Mouse (Mus musculus) intestine, embryonic 14.5 days (tissue): Measurements from ENCODE around the gene Cmip. TPM values are rescaled to one million over a fixed set of nuclear protein-coding genes. Genes with fewer than 3 reads are reported as not detected.

ENCODE experiments used
- ATAC-seq: fragments of 200-750 bp; cut with Nextera tagmentation; replicated peaks from 2 replicates; pipeline ENCODE4 v1.8.0; 2017; ENCODE audit warnings: low read depth, moderate number of reproducible peaks, moderate TSS enrichment, moderate library complexity; ENCODE audit not compliant: low FRiP score, low TSS enrichment
- DNase-seq: peaks from one replicate; pipeline ENCODE4 v3.0.0-alpha.2; 2018; ENCODE audit warnings: low spot score
- H3K27ac ChIP-seq: fragments of 300-500 bp; sonication (generic); 2 replicates; pipeline ENCODE4 v1.5.1; 2014; ENCODE audit warnings: low read depth, mild to moderate bottlenecking, control low read depth
- H3K27me3 ChIP-seq: fragments of 300-500 bp; sonication (generic); replicated peaks from 2 replicates; pipeline ENCODE4 v1.6.1; 2014; ENCODE audit warnings: low read length, control low read depth; ENCODE audit not compliant: control insufficient read depth, insufficient read depth
- H3K36me3 ChIP-seq: fragments of 300-500 bp; sonication (generic); 2 replicates; pipeline ENCODE4 v1.6.1; 2014; ENCODE audit warnings: low read length, control low read depth; ENCODE audit not compliant: control insufficient read depth, insufficient read depth
- H3K4me1 ChIP-seq: fragments of 300-500 bp; sonication (generic); replicated peaks from 2 replicates; pipeline ENCODE4 v1.6.1; 2014; ENCODE audit warnings: low read length, control low read depth, mixed read lengths; ENCODE audit not compliant: control insufficient read depth, insufficient read depth
- H3K4me2 ChIP-seq: fragments of 300-500 bp; sonication (generic); 2 replicates; pipeline ENCODE4 v1.6.1; 2014; ENCODE audit warnings: low read length
- H3K4me3 ChIP-seq: fragments of 300-500 bp; sonication (generic); 2 replicates; pipeline ENCODE4 v1.5.1; 2014; ENCODE audit warnings: low read depth, low read length, control low read depth, mixed read lengths
- H3K9ac ChIP-seq: fragments of 300-500 bp; sonication (generic); 2 replicates; pipeline ENCODE4 v1.6.1; 2014; ENCODE audit warnings: mild to moderate bottlenecking, low read length
- H3K9me3 ChIP-seq: fragments of 300-500 bp; sonication (generic); 2 replicates; pipeline ENCODE4 v1.6.1; 2016; ENCODE audit warnings: low read length, control low read depth; ENCODE audit not compliant: control insufficient read depth
- WGBS: fragments of 180-500 bp; shearing (Covaris S2); extraction: QIAGEN DNeasy Blood & Tissue Kit; methylation state at CpG from one replicate; pipeline ENCODE4 v1.1.7; 2014; 5-methylcytosine and 5-hydroxymethylcytosine counted together
- polyA plus RNA-seq: library from polyadenylated mRNA; unstranded; fragments of >200 nt; fragmentation: Nextera tagmentation; extraction: Ambion mirVana; gene quantifications from 2 replicates; pipeline ENCODE4 v1.2.1, GENCODE M21; 2014

Gene Cmip
- polyA plus RNA-seq, 1 experiment from 2014 or later, result 22.4 TPM

- no peak overlapping the region for H3K9ac ChIP-seq
- H3K27ac ChIP-seq, result no peak overlapping the region
- peaks cover 47% of the 10 kb centered on the region for H3K4me1 ChIP-seq
- H3K27me3 ChIP-seq, result no peaks in the 10 kb centered on the region
- DNase-seq, result no peak
- H3K4me2 ChIP-seq, result no peak overlapping the region
- 78% methylated on average over 8 of the region's 8 CpGs for WGBS
- no peak overlapping the region for H3K4me3 ChIP-seq
- no peaks in the 10 kb centered on the region for H3K36me3 ChIP-seq
- H3K9me3 ChIP-seq, result no peaks in the 10 kb centered on the region
- ATAC-seq, result no peak
These were observed 50.4 kb downstream of the Cmip start for GRCm38 (mm10) chr8:117307221-117307620.

DNA sequence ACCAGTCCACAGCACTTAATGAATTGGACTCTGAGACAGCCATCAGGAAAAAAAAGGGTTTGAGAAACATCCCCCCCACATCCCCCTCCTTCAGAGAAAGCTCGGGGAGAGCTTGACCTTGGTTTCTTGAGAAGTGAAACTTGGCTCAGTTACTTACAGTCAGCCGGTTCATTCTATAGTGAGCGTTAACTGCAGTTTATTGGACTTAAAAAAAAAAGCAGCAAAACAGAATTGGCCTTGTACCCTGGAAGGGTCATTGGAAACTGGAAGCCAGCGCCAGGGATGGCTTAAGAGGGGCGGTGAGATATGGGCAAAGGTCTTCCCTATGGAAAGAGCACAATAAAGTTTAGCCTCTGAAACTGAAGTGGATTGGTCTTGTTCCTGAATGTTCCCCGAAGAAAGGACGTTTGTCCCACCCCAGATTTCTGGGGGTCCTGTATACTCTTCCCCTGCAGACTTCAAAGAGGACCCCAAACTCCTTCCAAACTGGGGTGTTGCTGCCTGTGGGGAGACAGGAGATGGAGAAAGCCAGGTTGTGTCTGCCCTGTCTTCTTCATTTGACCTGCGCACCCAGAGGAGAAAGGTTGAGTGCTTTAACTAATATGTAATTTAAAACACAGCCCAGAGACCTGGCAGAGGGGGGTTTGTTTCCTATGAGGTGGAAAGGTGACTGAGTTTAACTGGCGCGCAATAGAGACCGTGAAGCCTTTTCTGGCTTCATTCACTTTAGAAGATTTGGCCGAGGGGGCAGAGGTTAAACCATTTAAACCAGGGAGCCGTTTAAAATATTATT is 51.6 kb downstream of the Cmip start:
- H3K36me3 ChIP-seq, result no peaks in the 10 kb centered on the region

DNA sequence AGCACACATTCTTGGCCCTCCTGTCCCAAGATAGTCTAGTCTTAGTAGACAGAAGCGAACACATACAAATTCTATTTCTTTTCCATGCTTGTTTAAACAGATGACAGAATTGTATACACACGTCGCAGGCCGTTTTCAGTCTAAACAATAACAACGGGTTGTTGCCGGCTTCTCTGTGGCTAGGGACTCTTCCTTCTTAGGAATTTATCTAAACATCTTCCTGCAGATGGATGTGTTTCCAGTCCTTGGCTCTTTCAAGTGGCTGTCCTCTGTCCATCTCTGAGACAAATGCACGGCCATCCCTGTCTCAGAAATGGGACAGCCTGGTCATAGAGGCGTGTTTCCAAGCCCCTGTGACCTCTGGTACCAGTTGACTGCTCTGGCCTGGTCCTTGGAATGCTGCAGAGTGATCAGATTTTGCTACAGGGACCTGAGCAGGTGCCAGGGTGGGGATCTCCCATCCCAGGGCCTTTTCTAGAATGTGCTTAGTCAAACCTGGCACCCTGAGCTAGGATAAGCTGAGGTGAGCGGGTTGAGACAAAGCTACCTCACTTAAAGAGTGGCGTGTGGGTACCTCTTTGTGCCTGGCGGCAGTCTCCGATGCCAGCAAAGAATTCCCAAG is 52.9 kb downstream of the Cmip start:
- Histone ChIP-seq H3K27ac (peak overlapping the region; percentile 38), H3K4me1 (peaks cover 45% of the 10 kb centered on the region), H3K9me3 (no peaks in the 10 kb centered on the region), H3K4me2 (no peak overlapping the region), H3K36me3 (no peaks in the 10 kb centered on the region), H3K27me3 (no peaks in the 10 kb centered on the region), H3K4me3 (no peak overlapping the region), H3K9ac (no peak overlapping the region)
- 60% methylated on average over 12 of the region's 12 CpGs for WGBS
- ATAC-seq, result no peak
- DNase-seq, result no peak

More for the DNA sequence above, 51.6 kb downstream of the Cmip start:
- Histone ChIP-seq H3K4me3 (no peak overlapping the region), H3K9me3 (no peaks in the 10 kb centered on the region), H3K27ac (peak overlapping the region; percentile 38; the same call in 1 of the 2 replicates), H3K4me2 (no peak overlapping the region), H3K4me1 (peaks cover 40% of the 10 kb centered on the region), H3K27me3 (no peaks in the 10 kb centered on the region), H3K9ac (no peak overlapping the region)
- DNase-seq, result no peak
- WGBS, result 73% methylated on average over 13 of the region's 13 CpGs
- no peak for ATAC-seq

GRCm38 (mm10) chr8:117310961-117311561 is 54.2 kb downstream of the Cmip start:
- Histone ChIP-seq H3K4me2 (no peak overlapping the region), H3K4me1 (peaks cover 50% of the 10 kb centered on the region), H3K36me3 (no peaks in the 10 kb centered on the region), H3K9me3 (no peaks in the 10 kb centered on the region), H3K27me3 (no peaks in the 10 kb centered on the region), H3K27ac (peak overlapping the region; percentile 33), H3K4me3 (no peak overlapping the region), H3K9ac (no peak overlapping the region)
- ATAC-seq (no peak), DNase-seq (no peak)
- WGBS, result 74% methylated on average over 8 of the region's 8 CpGs

DNA sequence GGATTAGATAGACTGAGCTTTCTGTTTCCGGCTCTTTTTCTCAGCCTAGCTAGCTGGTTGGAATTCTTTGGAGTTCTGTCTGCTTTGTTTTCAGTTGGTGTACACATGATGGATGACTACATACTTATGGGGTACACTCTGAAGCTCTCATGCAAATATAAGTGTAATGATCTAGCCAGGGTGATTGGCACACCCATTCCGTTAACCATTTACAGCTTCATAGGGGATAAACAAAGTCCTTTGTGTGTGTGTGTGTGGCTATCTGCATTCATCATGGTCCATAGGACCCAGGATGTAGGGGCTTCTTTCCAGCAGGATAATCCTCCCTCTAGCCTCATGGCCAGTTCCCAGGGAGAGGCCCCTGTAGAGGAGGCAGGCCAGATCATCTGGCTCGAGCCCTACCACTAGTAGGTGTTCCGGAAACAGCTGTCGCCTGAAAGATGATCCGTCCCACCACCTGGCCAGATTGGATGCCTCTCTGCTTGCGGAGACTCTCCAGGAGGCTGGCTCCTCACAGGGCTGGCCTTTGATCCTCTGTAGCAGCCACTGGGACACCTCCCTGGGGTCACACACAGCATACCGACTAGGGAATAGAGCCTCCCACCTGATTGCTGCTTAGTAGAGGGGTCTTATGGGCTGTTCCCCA is 57.6 kb downstream of the Cmip start:
- ATAC-seq (peak; percentile 67), DNase-seq (no peak)
- Histone ChIP-seq H3K4me3 (no peak overlapping the region), H3K9ac (no peak overlapping the region), H3K9me3 (no peaks in the 10 kb centered on the region), H3K36me3 (no peaks in the 10 kb centered on the region), H3K4me1 (peaks cover 35% of the 10 kb centered on the region), H3K27ac (peak overlapping the region; percentile 62), H3K4me2 (peak overlapping the region; percentile 12; the same call in 1 of the 2 replicates), H3K27me3 (no peaks in the 10 kb centered on the region)
- WGBS, result 16% methylated on average over 8 of the region's 8 CpGs

- no peak overlapping the region for H3K4me2 ChIP-seq
- no peak for ATAC-seq
These were observed 58.9 kb downstream of the Cmip start for GRCm38 (mm10) chr8:117315727-117316126.

DNA sequence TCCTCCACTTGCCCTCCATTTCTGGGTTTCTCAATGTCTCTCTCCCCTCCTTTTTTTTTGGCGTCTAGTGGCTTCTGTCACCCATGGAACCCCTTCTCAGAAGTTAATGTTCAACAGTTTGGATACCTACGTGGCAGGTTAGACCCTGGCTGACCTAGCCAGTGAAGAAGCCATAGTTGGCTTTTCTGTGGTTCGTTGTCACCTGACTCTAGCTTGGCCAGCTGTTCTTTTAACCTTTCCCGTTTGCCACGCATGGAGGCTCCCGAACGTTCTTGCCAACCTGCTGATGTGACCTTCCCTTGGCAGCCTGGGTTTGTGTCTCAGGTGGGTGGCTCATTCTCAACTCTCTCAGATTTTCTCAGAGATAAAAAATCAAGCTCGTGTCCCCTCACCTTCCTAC is 60.6 kb downstream of the Cmip start:
- H3K4me3 ChIP-seq, result no peak overlapping the region
- no peak for ATAC-seq
- WGBS, result 89% methylated on average over 8 of the region's 8 CpGs
- no peaks in the 10 kb centered on the region for H3K9me3 ChIP-seq
- H3K36me3 ChIP-seq, result no peaks in the 10 kb centered on the region
- no peaks in the 10 kb centered on the region for H3K27me3 ChIP-seq
- no peak overlapping the region for H3K27ac ChIP-seq
- H3K9ac ChIP-seq, result no peak overlapping the region
- no peak for DNase-seq
- no peak overlapping the region for H3K4me2 ChIP-seq
- peaks cover 25% of the 10 kb centered on the region for H3K4me1 ChIP-seq

More at GRCm38 (mm10) chr8:117315727-117316126, 58.9 kb downstream of the Cmip start:
- Histone ChIP-seq H3K4me1 (peaks cover 25% of the 10 kb centered on the region), H3K27ac (no peak overlapping the region), H3K9ac (no peak overlapping the region), H3K9me3 (no peaks in the 10 kb centered on the region), H3K4me3 (no peak overlapping the region), H3K27me3 (no peaks in the 10 kb centered on the region), H3K36me3 (no peaks in the 10 kb centered on the region)
- WGBS, result 86% methylated on average over 16 of the region's 16 CpGs
- no peak for DNase-seq

GRCm38 (mm10) chr8:117318911-117319826 is 62.3 kb downstream of the Cmip start:
- no peak for ATAC-seq
- no peak overlapping the region for H3K9ac ChIP-seq
- H3K27ac ChIP-seq, result no peak overlapping the region
- H3K9me3 ChIP-seq, result no peaks in the 10 kb centered on the region
- DNase-seq, result no peak
- 89% methylated on average over 26 of the region's 26 CpGs for WGBS
- H3K4me3 ChIP-seq, result no peak overlapping the region
- H3K36me3 ChIP-seq, result no peaks in the 10 kb centered on the region
- no peak overlapping the region for H3K4me2 ChIP-seq
- peaks cover 21% of the 10 kb centered on the region for H3K4me1 ChIP-seq
- H3K27me3 ChIP-seq, result no peaks in the 10 kb centered on the region
